Mouse (Mus musculus): ENCODE measurements around the gene Scgb1a1. TPM values are rescaled to one million over a fixed set of nuclear protein-coding genes. Genes with fewer than 3 reads are reported as not detected.
"Not testable (repeated sequence)": the region's sequence is repeated elsewhere in the genome, so short reads cannot be mapped to it uniquely, and the experiment has no call there.

Scgb1a1 gene
- polyA plus RNA-seq, 1 experiment from 2014 or later, result not detected

- WGBS, result 83% methylated on average over 5 of the region's 5 CpGs
- H3K9me3 ChIP-seq, result no peaks in the 10 kb centered on the region
Measured at GRCm38 (mm10) chr19:9095111-9095510, 7.4 kb upstream of the Scgb1a1 start.

GRCm38 (mm10) chr19:9090709-9091108, 3.0 kb upstream of the Scgb1a1 start:
- WGBS, result 52% methylated on average over 2 of the region's 2 CpGs
- no peak overlapping the region for H3K4me2 ChIP-seq (replicated peaks)
- no peaks in the 10 kb centered on the region for H3K9me3 ChIP-seq
- ATAC-seq (ENCODE audit: low FRiP score, low read depth), result no peak
- H3K9ac ChIP-seq, result no peak overlapping the region
- no peaks in the 10 kb centered on the region for H3K4me1 ChIP-seq
- H3K27ac ChIP-seq, result no peak overlapping the region
- H3K27me3 ChIP-seq, result no peaks in the 10 kb centered on the region
- H3K36me3 ChIP-seq, result no peaks in the 10 kb centered on the region
- no peak overlapping the region for H3K4me3 ChIP-seq

More at GRCm38 (mm10) chr19:9095111-9095510, 7.4 kb upstream of the Scgb1a1 start:
- no peak overlapping the region for H3K4me2 ChIP-seq (replicated peaks)
- ATAC-seq (ENCODE audit: low FRiP score, low read depth), result no peak
- no peak overlapping the region for H3K27ac ChIP-seq
- no peaks in the 10 kb centered on the region for H3K36me3 ChIP-seq
- H3K4me1 ChIP-seq, result no peaks in the 10 kb centered on the region
- no peak overlapping the region for H3K9ac ChIP-seq
- H3K4me3 ChIP-seq, result no peak overlapping the region
- H3K27me3 ChIP-seq, result no peaks in the 10 kb centered on the region

GRCm38 (mm10) chr19:9090191-9090590, 2.4 kb upstream of the Scgb1a1 start:
- Histone ChIP-seq H3K4me2 (replicated peaks) (no peak overlapping the region), H3K27ac (no peak overlapping the region), H3K27me3 (no peaks in the 10 kb centered on the region), H3K36me3 (no peaks in the 10 kb centered on the region), H3K4me1 (no peaks in the 10 kb centered on the region), H3K9ac (no peak overlapping the region), H3K4me3 (no peak overlapping the region), H3K9me3 (no peaks in the 10 kb centered on the region)
- ATAC-seq (ENCODE audit: low FRiP score, low read depth), result no peak
- 68% methylated on average over 4 of the region's 4 CpGs for WGBS

- not testable (repeated sequence) for H3K9me3 ChIP-seq; H3K27me3 ChIP-seq; ATAC-seq (ENCODE audit: low FRiP score, low read depth); H3K4me3 ChIP-seq; H3K27ac ChIP-seq; H3K9ac ChIP-seq; H3K36me3 ChIP-seq; H3K4me2 ChIP-seq (replicated peaks)
- peaks cover 10% of the 10 kb centered on the region for H3K4me1 ChIP-seq
- WGBS, result 64% methylated on average over 2 of the region's 2 CpGs
Measured at GRCm38 (mm10) chr19:9083892-9084291, 3.9 kb downstream of the Scgb1a1 start.

GRCm38 (mm10) chr19:9083010-9083355, 4.8 kb downstream of the Scgb1a1 start:
- Histone ChIP-seq H3K4me3 (no peak overlapping the region), H3K4me2 (replicated peaks) (peak overlapping the region; percentile 52), H3K4me1 (peaks cover 10% of the 10 kb centered on the region), H3K36me3 (no peaks in the 10 kb centered on the region), H3K9ac (no peak overlapping the region), H3K9me3 (no peaks in the 10 kb centered on the region), H3K27me3 (no peaks in the 10 kb centered on the region), H3K27ac (no peak overlapping the region)
- 81% methylated on average over 2 of the region's 2 CpGs for WGBS
- ATAC-seq (ENCODE audit: low FRiP score, low read depth), result no peak

- peak overlapping the region; percentile 52 for H3K4me2 ChIP-seq (replicated peaks)
- H3K27ac ChIP-seq, result no peak overlapping the region
- H3K4me3 ChIP-seq, result peak overlapping the region; percentile 16; the same call in 1 of the 2 replicates
- no peaks in the 10 kb centered on the region for H3K9me3 ChIP-seq
- no peaks in the 10 kb centered on the region for H3K27me3 ChIP-seq
- peaks cover 10% of the 10 kb centered on the region for H3K4me1 ChIP-seq
- peak overlapping the region; percentile 50; the same call in 1 of the 2 replicates for H3K9ac ChIP-seq
- WGBS, result 18% methylated on average over 23 of the region's 23 CpGs
- no peaks in the 10 kb centered on the region for H3K36me3 ChIP-seq
- ATAC-seq (ENCODE audit: low FRiP score, low read depth), result peak; percentile 94
Measured at GRCm38 (mm10) chr19:9082191-9083009, 5.4 kb downstream of the Scgb1a1 start.

- no peak overlapping the region for H3K27ac ChIP-seq
- peak; percentile 6; the same call in 1 of the 2 replicates for ATAC-seq (ENCODE audit: low FRiP score, low read depth)
- 83% methylated on average over 14 of the region's 14 CpGs for WGBS
Measured at GRCm38 (mm10) chr19:9081311-9082190, 6.2 kb downstream of the Scgb1a1 start.

GRCm38 (mm10) chr19:9079916-9080315, 7.8 kb downstream of the Scgb1a1 start:
- H3K27me3 ChIP-seq, result no peaks in the 10 kb centered on the region
- no peaks in the 10 kb centered on the region for H3K9me3 ChIP-seq
- no peak overlapping the region for H3K4me3 ChIP-seq
- no peak overlapping the region for H3K27ac ChIP-seq
- 24% methylated on average over 7 of the region's 7 CpGs for WGBS
- ATAC-seq (ENCODE audit: low FRiP score, low read depth), result no peak
- H3K4me2 ChIP-seq (replicated peaks), result no peak overlapping the region
- no peak overlapping the region for H3K9ac ChIP-seq
- no peaks in the 10 kb centered on the region for H3K36me3 ChIP-seq
- H3K4me1 ChIP-seq, result peaks cover 10% of the 10 kb centered on the region

More at GRCm38 (mm10) chr19:9081311-9082190, 6.2 kb downstream of the Scgb1a1 start:
- Histone ChIP-seq H3K36me3 (no peaks in the 10 kb centered on the region), H3K4me2 (replicated peaks) (peak overlapping the region; percentile 52; the same call in 1 of the 2 replicates), H3K4me3 (no peak overlapping the region), H3K9ac (no peak overlapping the region), H3K27me3 (no peaks in the 10 kb centered on the region), H3K9me3 (no peaks in the 10 kb centered on the region), H3K4me1 (peaks cover 10% of the 10 kb centered on the region)

- H3K9ac ChIP-seq, result no peak overlapping the region
- WGBS, result 75% methylated on average over 4 of the region's 4 CpGs
Measured at GRCm38 (mm10) chr19:9076982-9077660, 10.6 kb downstream of the Scgb1a1 start.

GRCm38 (mm10) chr19:9076035-9076434, 11.7 kb downstream of the Scgb1a1 start:
- Histone ChIP-seq H3K4me1 (peaks cover 6% of the 10 kb centered on the region; the same call in 1 of the 2 replicates), H3K27ac (no peak overlapping the region), H3K4me2 (replicated peaks) (no peak overlapping the region), H3K36me3 (no peaks in the 10 kb centered on the region), H3K9ac (no peak overlapping the region), H3K4me3 (no peak overlapping the region), H3K27me3 (no peaks in the 10 kb centered on the region), H3K9me3 (no peaks in the 10 kb centered on the region)
- ATAC-seq (ENCODE audit: low FRiP score, low read depth), result no peak
- WGBS, result 86% methylated on average over 3 of the region's 3 CpGs

More at GRCm38 (mm10) chr19:9076982-9077660, 10.6 kb downstream of the Scgb1a1 start:
- Histone ChIP-seq H3K27ac (no peak overlapping the region), H3K4me1 (peaks cover 5% of the 10 kb centered on the region), H3K9me3 (no peaks in the 10 kb centered on the region), H3K4me2 (replicated peaks) (no peak overlapping the region), H3K36me3 (no peaks in the 10 kb centered on the region), H3K27me3 (no peaks in the 10 kb centered on the region), H3K4me3 (no peak overlapping the region)
- no peak for ATAC-seq (ENCODE audit: low FRiP score, low read depth)

GRCm38 (mm10) chr19:9075558-9075957, 12.2 kb downstream of the Scgb1a1 start:
- H3K27ac ChIP-seq, result no peak overlapping the region
- ATAC-seq (ENCODE audit: low FRiP score, low read depth), result no peak
- no peak overlapping the region for H3K4me2 ChIP-seq (replicated peaks)
- H3K27me3 ChIP-seq, result no peaks in the 10 kb centered on the region
- no peaks in the 10 kb centered on the region for H3K9me3 ChIP-seq
- WGBS, result 77% methylated on average over 2 of the region's 2 CpGs
- no peak overlapping the region for H3K4me3 ChIP-seq
- H3K4me1 ChIP-seq, result peaks cover 11% of the 10 kb centered on the region; the same call in 1 of the 2 replicates
- H3K36me3 ChIP-seq, result no peaks in the 10 kb centered on the region
- H3K9ac ChIP-seq, result no peak overlapping the region
